Mouse (Mus musculus) hindbrain, postnatal 0 days (tissue): ENCODE results near the gene Uri1. TPM values are rescaled to one million over a fixed set of nuclear protein-coding genes. Genes with fewer than 3 reads are reported as not detected.

Experiments used
- ATAC-seq: fragments of 200-750 bp; cut with Nextera tagmentation; 2 replicates; pipeline ENCODE4 v1.8.0; 2017; ENCODE audit warnings: mild to moderate bottlenecking, moderate TSS enrichment, moderate library complexity
- DNase-seq: peaks from one replicate; pipeline ENCODE4 v3.0.0-alpha.2; 2015; ENCODE audit warnings: low spot score
- H3K27ac ChIP-seq: fragments of 300-500 bp; sonication (generic); 2 replicates; pipeline ENCODE4 v1.5.1; 2014; ENCODE audit warnings: mild to moderate bottlenecking
- H3K27me3 ChIP-seq: fragments of 300-500 bp; sonication (generic); 2 replicates; pipeline ENCODE4 v1.6.1; 2014; ENCODE audit warnings: low read length, mixed read lengths; ENCODE audit not compliant: insufficient read depth
- H3K36me3 ChIP-seq: fragments of 300-500 bp; sonication (generic); 2 replicates; pipeline ENCODE4 v1.6.1; 2014; ENCODE audit warnings: low read length, mixed read lengths; ENCODE audit not compliant: insufficient read depth
- H3K4me1 ChIP-seq: fragments of 300-500 bp; sonication (generic); 2 replicates; pipeline ENCODE4 v1.6.1; 2014; ENCODE audit warnings: antibody characterized with exemption, low read length, mixed read lengths; ENCODE audit not compliant: insufficient read depth
- H3K4me2 ChIP-seq: fragments of 300-500 bp; sonication (generic); 2 replicates; pipeline ENCODE4 v1.6.1; 2014; ENCODE audit warnings: low read depth, mild to moderate bottlenecking, low read length, moderate library complexity, mixed read lengths
- H3K4me3 ChIP-seq: fragments of 300-500 bp; sonication (generic); 2 replicates; pipeline ENCODE4 v1.5.1; 2014; ENCODE audit warnings: low read length
- H3K9ac ChIP-seq: fragments of 300-500 bp; sonication (generic); replicated peaks from 2 replicates; pipeline ENCODE4 v1.6.1; 2014; ENCODE audit warnings: mild to moderate bottlenecking, low read length, moderate library complexity, mixed read lengths
- H3K9me3 ChIP-seq: fragments of 300-500 bp; sonication (generic); 2 replicates; pipeline ENCODE4 v1.6.1; 2016; ENCODE audit warnings: low read length, mixed read lengths
- CTCF ChIP-seq: IDR thresholded peaks from 2 replicates; pipeline ENCODE4 v1.5.1; 2016; ENCODE audit warnings: antibody characterized with exemption, control low read depth, low read depth
- WGBS: fragments of 180-500 bp; shearing (Covaris S2); extraction: QIAGEN DNeasy Blood & Tissue Kit; methylation state at CpG from one replicate; pipeline ENCODE4 v1.1.7; 2014; 5-methylcytosine and 5-hydroxymethylcytosine counted together
- polyA plus RNA-seq: library from polyadenylated mRNA; unstranded; fragments of >200 nt; fragmentation: Nextera tagmentation; extraction: Ambion mirVana; gene quantifications from 2 replicates; pipeline ENCODE4 v1.2.1, GENCODE M21; 2015
- total RNA-seq: library from RNA; depleted of rRNA; stranded (reverse); fragments of >200 nt; gene quantifications from 2 replicates; pipeline ENCODE4 v1.2.3, GENCODE M21; 2014

Uri1 gene
- total and polyA plus RNA-seq, 2 experiments from 2014 or later: 29.1 to 37.2 TPM

DNA sequence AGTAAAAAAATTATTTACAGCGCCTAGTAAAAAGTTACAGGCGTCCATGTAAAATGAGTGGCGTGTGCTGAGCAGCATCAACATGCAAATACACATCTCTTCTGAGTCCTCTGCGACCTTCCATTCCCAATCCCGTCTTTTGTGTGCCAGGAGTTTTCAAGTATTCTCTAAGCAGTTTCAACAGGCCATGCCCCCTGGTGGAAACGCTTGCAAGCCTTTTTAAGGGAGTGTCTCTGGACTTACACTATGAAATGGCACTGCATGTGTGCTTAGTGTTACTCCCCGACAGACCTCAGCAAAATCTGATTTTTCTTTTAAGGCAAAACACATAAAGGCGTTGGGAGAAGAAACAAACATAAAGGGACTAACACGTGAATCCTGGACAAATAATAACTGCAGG, 50.8 kb downstream of the Uri1 start:
- 47% methylated on average over 9 of the region's 9 CpGs for WGBS
- peak; percentile 50 for DNase-seq

DNA sequence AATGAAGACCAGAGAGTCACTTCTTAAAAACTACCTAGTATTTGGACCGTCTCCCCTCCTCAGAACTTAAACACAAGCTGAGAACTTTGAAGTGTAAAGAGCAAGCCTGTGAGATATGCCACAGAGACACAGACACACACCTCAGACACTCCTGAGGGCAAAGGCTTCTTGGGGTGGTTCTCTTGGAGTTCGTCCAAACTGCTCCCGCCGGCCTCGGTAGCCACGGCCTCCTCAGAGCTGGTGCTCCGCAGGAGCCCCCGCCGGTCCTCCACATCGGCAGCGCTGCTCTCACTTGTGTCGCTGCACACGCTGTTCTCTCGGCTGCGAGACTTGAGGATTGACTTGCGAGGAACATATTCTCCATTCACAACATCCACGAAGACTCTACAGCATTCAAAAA, 61.0 kb downstream of the Uri1 start:
- TF ChIP-seq CTCF: no peak
- DNase-seq (no peak), ATAC-seq (no peak)
- Histone ChIP-seq H3K9ac (no peak overlapping the region), H3K36me3 (peaks cover 18% of the 10 kb centered on the region), H3K4me2 (no peak overlapping the region), H3K4me1 (no peaks in the 10 kb centered on the region), H3K27ac (no peak overlapping the region), H3K4me3 (no peak overlapping the region), H3K9me3 (no peaks in the 10 kb centered on the region), H3K27me3 (no peaks in the 10 kb centered on the region)
- WGBS: 89% methylated on average over 17 of the region's 17 CpGs

More for the DNA sequence above, 50.8 kb downstream of the Uri1 start:
- H3K4me3 ChIP-seq: no peak overlapping the region
- no peaks in the 10 kb centered on the region for H3K27me3 ChIP-seq
- ATAC-seq: no peak
- no peaks in the 10 kb centered on the region for H3K36me3 ChIP-seq
- no peak overlapping the region for H3K27ac ChIP-seq
- peak; percentile 55 for TF ChIP-seq CTCF
- no peak overlapping the region for H3K9ac ChIP-seq
- no peak overlapping the region for H3K4me2 ChIP-seq
- H3K9me3 ChIP-seq: no peaks in the 10 kb centered on the region
- H3K4me1 ChIP-seq: no peaks in the 10 kb centered on the region

DNA sequence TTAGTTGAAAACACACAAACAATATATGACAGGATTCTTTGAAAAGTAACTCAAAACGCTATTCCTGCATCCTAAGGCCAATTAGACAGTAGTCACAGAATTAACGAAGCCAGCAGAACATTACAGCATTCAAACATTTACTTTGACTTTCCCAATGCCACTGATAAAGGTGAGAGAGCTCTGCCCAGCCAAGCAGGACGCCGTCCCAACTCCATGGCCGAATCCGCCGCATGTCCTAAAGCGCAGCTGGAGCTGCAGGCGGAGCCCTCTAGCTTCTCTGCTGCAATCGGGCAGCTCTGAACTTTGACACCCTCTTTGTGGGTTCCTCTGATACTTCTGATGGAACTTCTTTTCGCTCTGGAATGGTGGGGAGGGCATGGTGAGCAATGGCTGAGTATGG, 62.1 kb downstream of the Uri1 start:
- TF ChIP-seq CTCF: no peak
- DNase-seq (no peak), ATAC-seq (no peak)
- Histone ChIP-seq H3K4me1 (no peaks in the 10 kb centered on the region), H3K36me3 (peaks cover 18% of the 10 kb centered on the region), H3K27ac (no peak overlapping the region), H3K4me2 (no peak overlapping the region), H3K9me3 (no peaks in the 10 kb centered on the region), H3K9ac (no peak overlapping the region), H3K27me3 (no peaks in the 10 kb centered on the region), H3K4me3 (no peak overlapping the region)
- 89% methylated on average over 11 of the region's 11 CpGs for WGBS

DNA sequence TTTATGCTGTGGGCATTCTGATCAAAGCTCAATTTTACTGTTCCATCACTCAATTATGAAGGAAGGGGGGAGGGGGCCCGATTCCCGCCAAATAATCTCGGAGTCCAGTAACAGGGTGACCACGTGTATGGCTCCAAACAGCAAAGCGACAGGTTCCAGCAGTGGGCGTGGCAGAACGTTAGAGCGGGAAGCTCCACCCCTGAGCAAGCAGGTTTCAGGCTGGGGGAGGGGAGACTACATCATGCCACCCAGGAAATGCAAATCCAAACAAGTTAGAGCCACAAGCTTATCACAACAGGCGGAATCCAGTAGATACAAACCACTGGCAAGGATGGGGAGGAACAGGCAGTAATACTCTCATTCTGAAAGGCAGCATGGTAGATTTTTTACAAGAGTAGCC, 71.5 kb downstream of the Uri1 start:
- DNase-seq (no peak), ATAC-seq (no peak)
- WGBS: 86% methylated on average over 9 of the region's 9 CpGs
- H3K4me2 ChIP-seq: no peak overlapping the region
- no peaks in the 10 kb centered on the region for H3K9me3 ChIP-seq
- no peaks in the 10 kb centered on the region for H3K27me3 ChIP-seq
- H3K27ac ChIP-seq: no peak overlapping the region
- no peak overlapping the region for H3K4me3 ChIP-seq
- no peaks in the 10 kb centered on the region for H3K36me3 ChIP-seq
- H3K9ac ChIP-seq: no peak overlapping the region
- no peaks in the 10 kb centered on the region for H3K4me1 ChIP-seq
- no peak for TF ChIP-seq CTCF

DNA sequence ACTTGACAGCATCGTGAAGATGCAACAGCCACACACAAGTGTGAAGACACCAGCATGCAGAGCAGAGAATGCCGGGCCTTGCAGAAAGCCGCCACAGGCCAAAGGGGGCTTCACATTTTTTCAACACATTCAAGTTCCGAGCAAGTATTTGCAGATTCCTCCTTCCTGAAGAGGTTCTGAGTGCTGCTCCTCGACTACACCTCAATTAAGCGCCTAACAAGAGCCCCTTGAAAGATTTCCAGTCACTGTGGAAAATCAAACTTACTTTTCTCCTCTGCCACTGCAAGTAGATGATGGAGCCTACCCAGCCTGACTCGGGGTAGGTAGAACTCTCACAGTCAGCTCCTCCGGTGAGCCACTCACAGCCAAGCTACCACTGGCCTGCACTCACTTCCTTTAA, 86.9 kb downstream of the Uri1 start:
- H3K27ac ChIP-seq: no peak overlapping the region
- H3K9me3 ChIP-seq: no peaks in the 10 kb centered on the region
- H3K27me3 ChIP-seq: no peaks in the 10 kb centered on the region
- H3K4me2 ChIP-seq: no peak overlapping the region
- ATAC-seq (no peak), DNase-seq (no peak)
- no peaks in the 10 kb centered on the region for H3K36me3 ChIP-seq
- TF ChIP-seq CTCF: no peak
- no peak overlapping the region for H3K4me3 ChIP-seq
- peaks cover 10% of the 10 kb centered on the region for H3K4me1 ChIP-seq
- H3K9ac ChIP-seq: no peak overlapping the region
- 87% methylated on average over 8 of the region's 8 CpGs for WGBS

DNA sequence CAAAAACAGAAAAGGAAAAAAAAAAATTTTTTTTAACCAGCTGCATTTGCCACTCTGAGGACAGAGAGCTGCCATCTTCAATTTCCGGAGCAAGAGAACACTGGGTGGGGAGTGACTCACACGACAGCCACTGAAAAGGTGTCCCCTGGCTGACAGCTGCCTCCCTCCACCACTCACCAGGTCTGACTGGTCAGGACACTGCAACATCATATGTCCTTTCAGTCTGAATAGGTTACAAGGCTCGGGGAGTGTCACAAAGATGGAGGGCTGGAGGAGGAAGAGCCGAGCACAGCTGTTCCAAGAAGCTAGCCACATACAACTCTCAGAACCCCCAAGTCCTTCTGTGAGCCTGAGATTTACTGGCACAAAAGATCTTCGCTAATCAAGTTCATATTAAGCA, 87.6 kb downstream of the Uri1 start:
- Histone ChIP-seq H3K4me3 (no peak overlapping the region), H3K4me1 (peaks cover 10% of the 10 kb centered on the region), H3K27me3 (no peaks in the 10 kb centered on the region), H3K9ac (no peak overlapping the region), H3K9me3 (no peaks in the 10 kb centered on the region), H3K36me3 (no peaks in the 10 kb centered on the region), H3K4me2 (no peak overlapping the region), H3K27ac (no peak overlapping the region)
- ATAC-seq (no peak), DNase-seq (no peak)
- TF ChIP-seq CTCF: no peak
- 55% methylated on average over 5 of the region's 5 CpGs for WGBS

DNA sequence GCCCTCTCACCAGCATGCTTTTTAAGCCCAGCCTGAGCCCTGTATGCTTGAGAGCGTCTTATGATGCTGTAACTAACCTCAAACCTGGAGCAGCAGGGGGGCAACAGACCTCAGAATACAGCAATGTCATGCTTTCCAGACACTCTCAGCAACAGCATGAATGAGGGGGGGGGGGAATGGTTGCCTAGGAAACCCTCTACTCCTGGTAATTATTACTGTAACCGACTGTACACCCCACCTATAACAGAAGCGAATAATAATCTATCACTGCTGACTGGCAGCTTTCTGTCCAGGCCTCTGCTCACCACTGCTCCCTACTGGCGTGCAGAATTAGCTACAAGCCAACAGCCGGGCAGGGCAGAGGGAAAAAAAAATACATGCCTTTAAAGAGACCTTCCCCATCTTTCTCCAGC, 88.6 kb downstream of the Uri1 start:
- Histone ChIP-seq H3K9me3 (no peaks in the 10 kb centered on the region), H3K36me3 (no peaks in the 10 kb centered on the region), H3K4me2 (no peak overlapping the region), H3K4me1 (peaks cover 11% of the 10 kb centered on the region), H3K4me3 (no peak overlapping the region), H3K27ac (peak overlapping the region; percentile 11; the same call in 1 of the 2 replicates), H3K27me3 (no peaks in the 10 kb centered on the region), H3K9ac (no peak overlapping the region)
- TF ChIP-seq CTCF: peak; percentile 86
- DNase-seq: peak; percentile 79
- ATAC-seq: peak; percentile 74
- 15% methylated on average over 5 of the region's 5 CpGs for WGBS
